Mouse (Mus musculus): ENCODE data around the gene Tex26. TPM values are rescaled to one million over a fixed set of nuclear protein-coding genes. Genes with fewer than 3 reads are reported as not detected.
A peak's percentile ranks its signal among the peaks of the same experiment; 100 is the strongest.

Tex26 gene
- polyA plus RNA-seq (2014; fragmentation: Nextera tagmentation; extraction: Ambion mirVana): 0.49 and 1.4 TPM in 2 replicates

DNA sequence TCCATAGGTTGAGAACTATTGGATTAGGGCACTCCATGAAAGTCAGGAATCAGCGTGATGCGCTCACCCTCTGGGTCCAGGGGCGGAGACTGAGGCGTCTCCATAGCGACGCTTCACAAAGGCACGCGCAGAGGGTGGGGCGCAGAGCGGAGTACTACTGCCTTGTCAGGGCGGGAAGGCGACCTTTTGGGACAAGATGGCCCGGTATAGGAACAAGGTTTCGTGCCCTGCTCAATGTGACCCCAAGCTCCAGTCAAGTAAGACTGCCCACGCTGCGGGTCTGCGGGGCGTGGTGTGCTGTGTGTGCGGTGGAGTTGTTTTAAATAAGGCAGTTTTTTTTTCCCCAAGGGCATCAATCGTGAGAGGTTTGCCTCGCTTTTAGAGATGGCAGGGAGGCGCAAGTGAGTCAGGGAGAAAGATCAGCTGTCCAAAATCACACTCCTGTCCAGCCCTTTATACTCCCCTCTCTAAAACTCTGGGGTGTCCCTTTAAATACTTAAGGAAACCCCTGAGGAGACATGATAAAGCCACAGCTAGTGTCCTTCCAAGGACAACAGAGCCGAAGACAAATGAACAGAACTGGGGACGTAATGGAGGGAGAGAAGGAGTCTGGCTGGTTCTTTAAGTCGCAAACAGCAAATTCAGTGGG is at the start of gene Tex26:
Gene Tex26 (plus strand): TSS at position 130 of the 649 bp plus-strand sequence.
- H3K9ac ChIP-seq (ENCODE audit: low read length): peak within 1 kb of the TSS; percentile 66
- WGBS: under 1% methylated on average over 25 of the region's 25 CpGs
- peaks cover 10% of the 10 kb centered on the region for H3K4me1 ChIP-seq (ENCODE audit: control insufficient read depth, insufficient read depth, low read length)
- no peaks in the 10 kb centered on the region for H3K36me3 ChIP-seq (ENCODE audit: control insufficient read depth, insufficient read depth, low read length)
- no peaks in the 10 kb centered on the region for H3K9me3 ChIP-seq (ENCODE audit: control insufficient read depth, low read length)
- DNase-seq (ENCODE audit: low spot score) (peak; percentile 93), ATAC-seq (ENCODE audit: insufficient read depth, low FRiP score, low TSS enrichment) (peak; percentile 94)
- H3K4me3 ChIP-seq (ENCODE audit: low read depth, low read length): peak within 1 kb of the TSS; percentile 36
- H3K27ac ChIP-seq (ENCODE audit: low read depth, low read length): peak within 1 kb of the TSS; percentile 95
- peak within 1 kb of the TSS; percentile 76 for H3K4me2 ChIP-seq (ENCODE audit: low read depth)
- H3K27me3 ChIP-seq (ENCODE audit: control insufficient read depth, insufficient read depth, low read length): no peaks in the 10 kb centered on the region

DNA sequence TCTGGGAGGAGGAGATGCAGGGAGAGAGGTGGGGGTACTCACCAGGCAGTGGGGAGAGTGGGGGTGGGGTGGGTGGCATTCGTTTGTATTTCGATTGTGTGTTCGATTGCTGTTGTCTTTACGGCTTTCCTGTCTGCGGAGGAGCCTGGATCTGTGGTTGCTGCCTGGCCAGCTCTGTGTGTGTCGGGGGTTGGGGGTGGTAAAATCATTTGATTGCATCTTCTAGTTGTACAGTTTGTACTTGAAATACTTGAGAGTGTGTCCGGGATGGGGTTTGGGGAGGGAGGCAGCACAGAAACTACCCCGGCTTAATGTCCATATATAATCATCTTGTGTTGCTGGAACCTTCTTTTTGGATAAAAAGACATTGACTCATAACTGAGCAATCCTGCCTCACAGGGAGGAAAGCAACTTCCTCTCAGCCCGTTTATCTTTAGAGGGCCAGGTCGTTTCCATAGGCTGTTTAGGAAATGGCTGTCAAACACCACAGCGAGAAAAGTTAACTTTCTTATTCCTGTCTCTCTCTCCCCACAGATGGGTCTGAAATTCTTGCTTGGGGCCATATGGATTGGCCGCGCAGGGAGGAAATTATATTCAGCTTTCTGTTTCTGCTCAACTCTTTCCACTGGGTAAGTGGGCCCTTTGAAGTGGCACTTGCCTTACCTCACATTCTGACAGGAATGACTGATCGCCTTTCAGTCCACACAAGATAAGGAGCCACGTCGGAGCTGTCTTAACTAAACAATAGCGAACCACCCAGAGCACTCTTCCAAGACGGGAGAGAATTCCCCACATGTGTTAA is 47.7 kb upstream of the Tex26 start:
- no peak for DNase-seq (ENCODE audit: low spot score)
- no peaks in the 10 kb centered on the region for H3K9me3 ChIP-seq (ENCODE audit: control insufficient read depth, low read length)
- no peaks in the 10 kb centered on the region for H3K27me3 ChIP-seq (ENCODE audit: control insufficient read depth, insufficient read depth, low read length)
- ATAC-seq (ENCODE audit: insufficient read depth, low FRiP score, low TSS enrichment): no peak
- H3K27ac ChIP-seq (ENCODE audit: low read depth, low read length): no peak overlapping the region
- H3K4me1 ChIP-seq (ENCODE audit: control insufficient read depth, insufficient read depth, low read length): no peaks in the 10 kb centered on the region
- H3K9ac ChIP-seq (ENCODE audit: low read length): no peak overlapping the region
- no peaks in the 10 kb centered on the region for H3K36me3 ChIP-seq (ENCODE audit: control insufficient read depth, insufficient read depth, low read length)
- no peak overlapping the region for H3K4me2 ChIP-seq (ENCODE audit: low read depth)
- 54% methylated on average over 18 of the region's 18 CpGs for WGBS
- no peak overlapping the region for H3K4me3 ChIP-seq (ENCODE audit: low read depth, low read length)

DNA sequence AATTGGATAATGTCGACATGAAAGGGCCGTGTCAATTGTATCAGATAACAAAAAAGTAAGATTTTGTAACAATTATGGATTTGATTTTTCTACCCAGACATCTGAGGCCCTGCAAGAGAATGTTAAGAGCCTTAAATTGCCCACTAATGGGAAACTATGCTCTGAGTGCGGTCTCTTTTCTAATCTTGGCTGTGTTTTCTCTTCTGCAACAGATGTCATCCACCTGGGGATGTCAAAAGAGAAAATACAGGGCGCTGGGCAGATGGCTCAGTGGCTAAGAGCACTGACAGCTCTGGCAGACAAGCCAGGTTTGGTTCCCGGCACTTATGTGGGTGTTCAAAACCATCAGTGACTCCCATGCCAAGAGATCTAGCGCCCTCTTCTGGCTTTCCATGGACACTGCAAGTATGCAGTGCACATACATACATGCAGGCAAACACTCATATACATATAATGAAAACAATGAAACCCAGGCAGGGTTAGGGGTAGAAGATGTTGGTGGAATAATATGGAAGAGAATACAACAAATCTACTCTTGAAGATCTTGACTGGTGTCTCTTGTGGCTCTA is 47.0 kb upstream of the Tex26 start:
- Histone ChIP-seq H3K9ac (ENCODE audit: low read length) (no peak overlapping the region), H3K4me1 (ENCODE audit: control insufficient read depth, insufficient read depth, low read length) (no peaks in the 10 kb centered on the region), H3K27me3 (ENCODE audit: control insufficient read depth, insufficient read depth, low read length) (no peaks in the 10 kb centered on the region), H3K4me2 (ENCODE audit: low read depth) (no peak overlapping the region), H3K4me3 (ENCODE audit: low read depth, low read length) (no peak overlapping the region), H3K9me3 (ENCODE audit: control insufficient read depth, low read length) (no peaks in the 10 kb centered on the region), H3K36me3 (ENCODE audit: control insufficient read depth, insufficient read depth, low read length) (no peaks in the 10 kb centered on the region), H3K27ac (ENCODE audit: low read depth, low read length) (no peak overlapping the region)
- DNase-seq (ENCODE audit: low spot score) (no peak), ATAC-seq (ENCODE audit: insufficient read depth, low FRiP score, low TSS enrichment) (no peak)
- 73% methylated on average over 6 of the region's 6 CpGs for WGBS

DNA sequence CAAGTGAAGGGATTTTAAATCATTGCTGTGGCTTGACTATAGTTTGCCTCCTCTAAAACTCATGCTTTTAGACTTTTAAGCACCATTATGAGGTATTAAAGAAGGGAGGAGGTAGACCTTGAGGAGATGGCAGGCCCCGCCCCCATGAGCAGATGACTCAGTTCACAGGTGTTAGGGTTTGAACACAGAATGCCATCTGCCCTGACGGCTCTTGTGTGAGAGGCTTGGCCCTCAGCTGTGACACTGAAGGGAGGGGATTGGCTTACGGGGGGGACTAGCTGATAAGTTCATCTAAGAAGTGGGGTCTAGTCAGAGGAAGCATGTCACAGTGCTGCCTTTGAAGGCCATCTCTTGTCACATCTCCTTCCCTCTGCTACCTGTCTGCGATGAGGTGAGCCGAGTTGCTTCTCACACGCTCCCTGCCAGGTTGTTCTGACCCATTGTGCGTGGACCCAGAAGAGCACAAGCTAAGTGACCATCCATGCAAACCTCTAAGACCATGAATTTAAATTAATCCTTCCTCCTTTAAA is 37.9 kb upstream of the Tex26 start:
- H3K36me3 ChIP-seq (ENCODE audit: control insufficient read depth, insufficient read depth, low read length): no peaks in the 10 kb centered on the region
- H3K4me1 ChIP-seq (ENCODE audit: control insufficient read depth, insufficient read depth, low read length): no peaks in the 10 kb centered on the region
- WGBS: 85% methylated on average over 7 of the region's 7 CpGs
- no peak overlapping the region for H3K4me3 ChIP-seq (ENCODE audit: low read depth, low read length)
- DNase-seq (ENCODE audit: low spot score): no peak
- ATAC-seq (ENCODE audit: insufficient read depth, low FRiP score, low TSS enrichment): no peak
- H3K9ac ChIP-seq (ENCODE audit: low read length): no peak overlapping the region
- H3K9me3 ChIP-seq (ENCODE audit: control insufficient read depth, low read length): no peaks in the 10 kb centered on the region
- no peak overlapping the region for H3K27ac ChIP-seq (ENCODE audit: low read depth, low read length)
- no peaks in the 10 kb centered on the region for H3K27me3 ChIP-seq (ENCODE audit: control insufficient read depth, insufficient read depth, low read length)
- no peak overlapping the region for H3K4me2 ChIP-seq (ENCODE audit: low read depth)

DNA sequence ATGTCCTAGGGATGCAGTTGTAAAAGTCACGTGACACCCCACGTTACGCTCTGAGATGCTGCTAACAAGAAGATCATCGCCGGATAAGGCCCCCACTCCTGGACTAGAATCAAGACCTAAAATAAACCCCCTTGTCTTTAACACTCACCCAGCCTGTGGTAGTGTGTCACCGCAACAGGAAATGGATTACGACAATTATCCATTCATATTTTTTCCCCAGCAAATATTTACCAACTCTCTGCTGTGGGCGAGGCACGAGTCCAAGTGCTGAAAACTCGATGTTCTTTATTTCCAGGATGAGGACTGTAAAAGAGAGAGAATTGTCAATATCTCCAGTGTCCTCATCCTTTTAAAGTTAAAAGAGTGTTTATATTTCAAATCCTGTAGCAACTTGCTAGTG is 37.4 kb upstream of the Tex26 start:
- Histone ChIP-seq H3K4me1 (ENCODE audit: control insufficient read depth, insufficient read depth, low read length) (no peaks in the 10 kb centered on the region), H3K4me3 (ENCODE audit: low read depth, low read length) (no peak overlapping the region), H3K4me2 (ENCODE audit: low read depth) (no peak overlapping the region), H3K9me3 (ENCODE audit: control insufficient read depth, low read length) (no peaks in the 10 kb centered on the region), H3K27me3 (ENCODE audit: control insufficient read depth, insufficient read depth, low read length) (no peaks in the 10 kb centered on the region), H3K27ac (ENCODE audit: low read depth, low read length) (no peak overlapping the region), H3K9ac (ENCODE audit: low read length) (no peak overlapping the region), H3K36me3 (ENCODE audit: control insufficient read depth, insufficient read depth, low read length) (no peaks in the 10 kb centered on the region)
- no peak for DNase-seq (ENCODE audit: low spot score)
- ATAC-seq (ENCODE audit: insufficient read depth, low FRiP score, low TSS enrichment): no peak
- 94% methylated on average over 10 of the region's 10 CpGs for WGBS

DNA sequence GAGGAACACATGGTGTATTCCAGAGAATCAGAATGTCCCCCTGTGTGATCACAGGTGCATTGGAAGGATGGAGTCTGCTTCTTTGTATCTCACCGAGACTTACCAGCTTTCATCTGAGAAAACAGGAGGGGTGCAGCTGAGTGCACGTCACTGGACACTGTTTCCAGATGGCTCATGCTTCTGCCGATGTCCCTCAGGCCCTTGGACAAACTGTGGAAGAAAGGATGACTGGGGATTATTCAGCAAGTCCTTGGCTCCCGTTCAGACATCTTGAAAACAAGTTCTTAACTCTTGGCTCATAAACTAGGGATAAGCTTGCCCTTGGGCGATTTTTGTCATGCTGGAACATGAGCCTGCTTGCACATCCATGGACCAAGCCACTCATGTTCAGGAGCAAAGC is 36.1 kb upstream of the Tex26 start:
- 78% methylated on average over 5 of the region's 5 CpGs for WGBS
- no peak overlapping the region for H3K27ac ChIP-seq (ENCODE audit: low read depth, low read length)
- ATAC-seq (ENCODE audit: insufficient read depth, low FRiP score, low TSS enrichment) (no peak), DNase-seq (ENCODE audit: low spot score) (no peak)
- H3K4me3 ChIP-seq (ENCODE audit: low read depth, low read length): no peak overlapping the region
- H3K4me1 ChIP-seq (ENCODE audit: control insufficient read depth, insufficient read depth, low read length): no peaks in the 10 kb centered on the region
- no peak overlapping the region for H3K9ac ChIP-seq (ENCODE audit: low read length)
- H3K36me3 ChIP-seq (ENCODE audit: control insufficient read depth, insufficient read depth, low read length): no peaks in the 10 kb centered on the region
- no peaks in the 10 kb centered on the region for H3K27me3 ChIP-seq (ENCODE audit: control insufficient read depth, insufficient read depth, low read length)
- no peaks in the 10 kb centered on the region for H3K9me3 ChIP-seq (ENCODE audit: control insufficient read depth, low read length)
- H3K4me2 ChIP-seq (ENCODE audit: low read depth): no peak overlapping the region

DNA sequence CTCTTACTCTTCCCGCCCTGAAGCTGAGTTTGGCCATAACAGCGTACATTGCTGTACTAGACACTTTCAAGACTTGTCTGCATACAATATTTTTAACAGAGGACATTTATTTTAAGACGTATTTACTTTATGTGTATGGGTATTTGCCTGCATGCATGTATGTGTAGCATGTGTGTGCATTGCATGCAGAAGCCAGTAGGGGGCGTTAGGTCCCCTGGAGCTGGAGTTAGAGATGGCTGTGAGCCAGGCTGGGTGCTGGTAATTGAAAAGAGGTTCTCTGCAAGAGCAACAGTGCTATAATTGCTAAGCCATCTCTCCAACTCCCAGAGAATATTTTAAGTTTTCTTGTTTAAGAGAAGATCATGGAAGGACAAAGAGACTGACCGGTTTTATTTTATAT is 34.8 kb upstream of the Tex26 start:
- DNase-seq (ENCODE audit: low spot score): no peak

DNA sequence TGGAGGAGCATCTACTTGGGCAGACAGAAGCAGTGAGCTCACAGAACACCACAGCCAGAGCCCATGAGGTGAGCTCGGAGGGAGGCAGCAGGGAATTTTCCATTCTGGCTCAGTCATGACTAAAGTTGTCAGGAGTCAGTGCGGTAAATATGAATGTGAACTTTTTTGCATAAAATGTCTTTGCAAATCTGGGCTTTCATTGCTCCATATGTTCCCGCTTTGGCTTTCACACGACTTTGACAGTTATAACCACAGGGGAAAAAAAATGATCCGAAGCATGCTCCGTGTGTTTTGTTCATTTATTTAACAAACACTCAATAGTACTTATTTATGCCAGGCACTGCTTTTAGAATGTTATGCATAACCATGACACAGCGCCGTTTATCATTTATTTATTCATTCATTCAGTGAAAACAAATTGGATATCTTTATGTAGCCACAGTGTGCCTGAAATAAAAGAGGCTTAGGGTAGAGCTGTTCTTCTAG is 32.6 kb upstream of the Tex26 start:
- DNase-seq (ENCODE audit: low spot score) (no peak), ATAC-seq (ENCODE audit: insufficient read depth, low FRiP score, low TSS enrichment) (no peak)
- no peaks in the 10 kb centered on the region for H3K36me3 ChIP-seq (ENCODE audit: control insufficient read depth, insufficient read depth, low read length)
- H3K9ac ChIP-seq (ENCODE audit: low read length): no peak overlapping the region
- no peaks in the 10 kb centered on the region for H3K9me3 ChIP-seq (ENCODE audit: control insufficient read depth, low read length)
- 90% methylated on average over 8 of the region's 8 CpGs for WGBS
- no peak overlapping the region for H3K4me2 ChIP-seq (ENCODE audit: low read depth)
- peaks cover 3% of the 10 kb centered on the region; the same call in 1 of the 2 replicates for H3K27me3 ChIP-seq (ENCODE audit: control insufficient read depth, insufficient read depth, low read length)
- H3K4me1 ChIP-seq (ENCODE audit: control insufficient read depth, insufficient read depth, low read length): peaks cover 6% of the 10 kb centered on the region; the same call in 1 of the 2 replicates
- no peak overlapping the region for H3K4me3 ChIP-seq (ENCODE audit: low read depth, low read length)
- H3K27ac ChIP-seq (ENCODE audit: low read depth, low read length): no peak overlapping the region

More for the DNA sequence above, 34.8 kb upstream of the Tex26 start:
- Histone ChIP-seq H3K36me3 (ENCODE audit: control insufficient read depth, insufficient read depth, low read length) (no peaks in the 10 kb centered on the region), H3K27me3 (ENCODE audit: control insufficient read depth, insufficient read depth, low read length) (no peaks in the 10 kb centered on the region), H3K4me3 (ENCODE audit: low read depth, low read length) (no peak overlapping the region), H3K4me1 (ENCODE audit: control insufficient read depth, insufficient read depth, low read length) (no peaks in the 10 kb centered on the region), H3K27ac (ENCODE audit: low read depth, low read length) (no peak overlapping the region), H3K4me2 (ENCODE audit: low read depth) (no peak overlapping the region), H3K9me3 (ENCODE audit: control insufficient read depth, low read length) (no peaks in the 10 kb centered on the region), H3K9ac (ENCODE audit: low read length) (no peak overlapping the region)
- 81% methylated on average over 5 of the region's 5 CpGs for WGBS
- no peak for ATAC-seq (ENCODE audit: insufficient read depth, low FRiP score, low TSS enrichment)

Measured in neural tube, embryonic 11.5 days (tissue).